Mouse (Mus musculus): ENCODE measurements around the gene 2210011C24Rik. TPM values are rescaled to one million over a fixed set of nuclear protein-coding genes. Genes with fewer than 3 reads are reported as not detected.

Gene 2210011C24Rik
- total RNA-seq (2023), result not detected in 2 replicates

GRCm38 (mm10) chr8:84011705-84012498, at the start of gene 2210011C24Rik:
2210011C24Rik (minus strand) TSS chr8:84012171.

GRCm38 (mm10) chr8:84044900-84045299, 32.9 kb upstream of the 2210011C24Rik start, which contains the start of gene Rln3:
Rln3 (minus strand) TSS chr8:84045000.

GRCm38 (mm10) chr8:84042066-84042947, 30.3 kb upstream of the 2210011C24Rik start, which contains the start of gene Il27ra:
Il27ra (minus strand) TSS chr8:84042589.

GRCm38 (mm10) chr8:84021096-84021495, 9.1 kb upstream of the 2210011C24Rik start, which contains the start of gene Palm3:
Palm3 (plus strand) TSS chr8:84021471.

GRCm38 (mm10) chr8:84001281-84002000, 10.5 kb downstream of the 2210011C24Rik start, which contains the start of gene 1700067K01Rik:
1700067K01Rik (plus strand) TSS chr8:84001502.

GRCm38 (mm10) chr8:83997511-83998141, 14.3 kb downstream of the 2210011C24Rik start, which contains the start of gene Samd1:
Samd1 (plus strand) TSS chr8:83997672.

GRCm38 (mm10) chr8:83972150-83973120, 39.5 kb downstream of the 2210011C24Rik start, which contains the start of gene Prkaca:
Prkaca (plus strand) TSS chr8:83972993.

Other genes with a start within 250 kb of the 2210011C24Rik start
- 1.8 and 2.1 TPM in 2 replicates for gene Adgrl1, start 112.1 kb downstream of the 2210011C24Rik start, total RNA-seq (2023)
- 0.16 TPM in 1 of 2 replicates, not detected in the other for gene Gm10644, start 57.0 kb downstream of the 2210011C24Rik start, total RNA-seq (2023)
- 39.2 and 41.4 TPM in 2 replicates for gene Asf1b, start 56.7 kb downstream of the 2210011C24Rik start, total RNA-seq (2023)
- gene Prkaca, start 39.2 kb downstream of the 2210011C24Rik start, total RNA-seq (2023), result 29.2 and 30.6 TPM in 2 replicates
- 28.4 and 32.0 TPM in 2 replicates for gene Samd1, start 14.5 kb downstream of the 2210011C24Rik start, total RNA-seq (2023)
- not detected in 2 replicates for gene 1700067K01Rik, start 10.7 kb downstream of the 2210011C24Rik start, total RNA-seq (2023)
- gene Palm3, start 9.3 kb upstream of the 2210011C24Rik start, total RNA-seq (2023), result 0.16 TPM in 1 of 2 replicates, not detected in the other
- 0.77 and 1.6 TPM in 2 replicates for gene Il27ra, start 30.4 kb upstream of the 2210011C24Rik start, total RNA-seq (2023)
- not detected in 2 replicates for gene Rln3, start 32.8 kb upstream of the 2210011C24Rik start, total RNA-seq (2023)
- gene Gm10643, start 53.0 kb upstream of the 2210011C24Rik start, total RNA-seq (2023), result 2.9 and 3.0 TPM in 2 replicates
- gene Rfx1, start 54.7 kb upstream of the 2210011C24Rik start, total RNA-seq (2023), result 61.0 and 67.9 TPM in 2 replicates
- 24.7 and 26.8 TPM in 2 replicates for gene Dcaf15, start 92.6 kb upstream of the 2210011C24Rik start, total RNA-seq (2023)
- gene Podnl1, start 113.8 kb upstream of the 2210011C24Rik start, total RNA-seq (2023), result 0.28 TPM in 1 of 2 replicates, not detected in the other
- 14.9 and 20.3 TPM in 2 replicates for gene Cc2d1a, start 135.8 kb upstream of the 2210011C24Rik start, total RNA-seq (2023)
- 0.28 TPM in 1 of 2 replicates, not detected in the other for gene 4930432K21Rik, start 135.9 kb upstream of the 2210011C24Rik start, total RNA-seq (2023)
- not detected in 2 replicates for gene Nanos3, start 173.0 kb upstream of the 2210011C24Rik start, total RNA-seq (2023)
- 85.3 and 107 TPM in 2 replicates for gene Zswim4, start 224.9 kb upstream of the 2210011C24Rik start, total RNA-seq (2023)
- 179 and 201 TPM in 2 replicates for gene D8Ertd738e, start 237.5 kb upstream of the 2210011C24Rik start, total RNA-seq (2023)
- gene Mri1, start 245.2 kb upstream of the 2210011C24Rik start, total RNA-seq (2023), result 5.9 and 6.8 TPM in 2 replicates